Mouse (Mus musculus) brain, embryonic 14.5 days (tissue): Measurements from ENCODE around the gene Rab8a. TPM values are rescaled to one million over a fixed set of nuclear protein-coding genes. Genes with fewer than 3 reads are reported as not detected.

ENCODE experiments used
- DNase-seq: peaks from one replicate; pipeline ENCODE4 v3.0.0-alpha.2; 2011; ENCODE audit warnings: low read depth
- CTCF ChIP-seq: fragments of 200-500 bp; IDR thresholded peaks from 2 replicates; pipeline ENCODE4 v1.5.1; 2012; ENCODE audit warnings: inconsistent platforms, mild to moderate bottlenecking, moderate library complexity, borderline replicate concordance; ENCODE audit not compliant: insufficient read depth, insufficient read length; ENCODE audit errors: extremely low read depth
- POLR2A ChIP-seq: fragments of 200-500 bp; IDR thresholded peaks from 2 replicates; pipeline ENCODE4 v1.6.1; 2012; ENCODE audit warnings: mild to moderate bottlenecking, inconsistent platforms, borderline replicate concordance; ENCODE audit not compliant: poor library complexity, insufficient read depth, insufficient read length, severe bottlenecking; ENCODE audit errors: extremely low read depth
- polyA plus RNA-seq: library from polyadenylated mRNA; depleted of rRNA; stranded (reverse); fragments of >200 nt; gene quantifications from 2 replicates; pipeline ENCODE4 v1.2.3, GENCODE M21; 2012; rRNA removed

The Rab8a gene
- polyA plus RNA-seq, 1 experiment, result 92.0 TPM

DNA sequence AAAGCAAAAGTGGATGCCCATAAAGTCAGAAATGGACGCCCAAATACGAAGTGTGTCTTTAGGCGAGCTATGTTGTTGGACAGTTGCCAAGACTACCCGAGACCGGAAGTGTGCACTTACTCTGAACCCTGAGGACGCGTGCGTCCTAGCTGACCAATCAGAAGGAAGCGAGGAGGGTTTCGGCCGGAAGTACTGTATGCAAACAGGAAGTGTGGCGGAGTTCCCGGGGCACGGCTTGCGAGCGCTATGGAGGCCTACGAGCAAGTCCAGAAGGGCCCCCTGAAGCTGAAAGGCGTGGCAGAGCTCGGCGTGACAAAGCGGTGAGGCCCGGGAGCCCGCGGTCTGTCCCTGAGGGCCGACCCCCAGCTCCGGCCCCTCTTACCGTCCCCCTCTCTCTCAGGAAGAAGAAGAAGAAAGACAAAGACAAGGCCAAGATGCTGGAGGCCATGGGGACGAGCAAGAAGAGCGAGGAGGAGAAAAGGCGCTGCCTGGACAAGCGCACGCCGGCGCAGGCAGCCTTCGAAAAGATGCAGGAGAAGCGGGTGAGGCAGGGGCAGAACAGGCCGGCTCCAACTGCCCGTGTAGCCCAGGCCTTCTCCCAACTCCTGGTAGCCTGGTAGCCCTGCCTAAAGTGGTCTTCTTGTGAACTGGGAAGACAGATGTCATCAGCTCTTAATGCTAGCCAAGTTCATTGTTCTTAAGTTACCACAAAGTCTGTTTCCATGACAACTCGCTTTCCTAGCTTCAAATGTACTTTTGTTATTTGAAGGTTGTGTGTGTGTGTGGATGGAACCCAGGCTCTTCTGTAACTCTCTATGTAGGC lies 58.8 kb downstream of the Rab8a start, which contains the start of gene Fam32a:
Gene Fam32a, plus strand, starts transcription at position 190 of the 823 bp plus-strand sequence.
- TF ChIP-seq CTCF (no peak), POLR2A (peak; percentile 22; the same call in 1 of the 2 replicates)
- peak; percentile 99 for DNase-seq

DNA sequence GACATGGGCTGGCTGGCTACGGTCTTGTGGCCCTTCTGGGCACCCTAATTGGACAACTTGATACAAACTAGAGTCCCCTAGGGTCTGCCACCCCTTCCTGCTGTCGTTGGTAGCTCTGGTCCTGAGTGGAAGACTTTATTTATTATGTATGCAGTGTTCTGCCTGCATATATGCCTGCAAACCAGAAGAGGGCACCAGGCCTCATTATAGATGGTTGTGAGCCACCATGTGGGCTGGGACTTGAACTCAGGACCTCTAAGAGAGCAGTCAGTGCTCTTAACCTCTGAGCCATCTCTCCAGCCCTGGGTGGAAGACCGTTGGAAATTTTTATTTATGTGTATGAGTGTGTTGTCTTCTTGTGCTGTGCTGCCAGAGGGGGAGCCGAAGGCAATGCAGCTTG lies 59.8 kb downstream of the Rab8a start:
- no peak for TF ChIP-seq POLR2A
- TF ChIP-seq CTCF, result no peak; the same call in 1 of the 2 replicates
- DNase-seq, result no peak

DNA sequence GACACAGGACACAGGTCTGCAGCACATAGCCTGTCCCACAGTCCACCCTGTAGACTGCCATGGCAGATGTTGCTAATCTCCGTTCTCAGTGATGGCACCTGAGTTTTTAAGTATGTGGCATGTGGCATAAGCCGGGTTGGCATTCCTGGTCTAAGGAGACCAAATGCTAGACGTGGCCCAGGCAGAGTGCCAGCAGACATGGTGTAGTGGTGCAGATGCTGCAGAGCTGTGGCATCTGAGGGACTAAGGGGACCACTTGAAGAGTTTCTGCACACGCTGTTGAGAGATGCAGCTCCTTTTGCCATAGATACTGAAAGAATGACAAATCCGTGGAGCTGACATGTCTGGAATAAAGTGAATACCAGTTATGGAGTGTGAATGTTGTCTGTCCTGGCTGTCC lies 61.7 kb downstream of the Rab8a start:
- no peak for DNase-seq
- TF ChIP-seq POLR2A (no peak), CTCF (no peak)

Other genes starting within 250 kb of the Rab8a start
- gene Zfp961, start 210.2 kb upstream of the Rab8a start, polyA plus RNA-seq, result 22.0 and 22.3 TPM in 2 replicates
- 0.08 and 0.18 TPM in 2 replicates for gene Cyp4f18, start 151.6 kb upstream of the Rab8a start, polyA plus RNA-seq
- not detected in 2 replicates for gene Olfr372, start 120.0 kb upstream of the Rab8a start, polyA plus RNA-seq
- gene Olfr373, start 78.0 kb upstream of the Rab8a start, polyA plus RNA-seq, result not detected in 2 replicates
- not detected in 2 replicates for gene Olfr374, start 54.2 kb upstream of the Rab8a start, polyA plus RNA-seq
- 134 and 149 TPM in 2 replicates for gene Tpm4, start 26.2 kb upstream of the Rab8a start, polyA plus RNA-seq
- gene Hsh2d, start 28.4 kb downstream of the Rab8a start, polyA plus RNA-seq, result 0.09 and 0.14 TPM in 2 replicates
- not detected in 2 replicates for gene Cib3, start 51.6 kb downstream of the Rab8a start, polyA plus RNA-seq
- gene Gm11034, start 52.4 kb downstream of the Rab8a start, polyA plus RNA-seq, result not detected in 2 replicates
- 89.1 and 103 TPM in 2 replicates for gene Fam32a, start 58.5 kb downstream of the Rab8a start, polyA plus RNA-seq
- gene Ap1m1, start 78.8 kb downstream of the Rab8a start, polyA plus RNA-seq, result 242 and 254 TPM in 2 replicates
- 11.5 and 14.3 TPM in 2 replicates for gene Gm10282, start 144.1 kb downstream of the Rab8a start, polyA plus RNA-seq
- 8.0 and 11.0 TPM in 2 replicates for gene Klf2, start 157.8 kb downstream of the Rab8a start, polyA plus RNA-seq